Mouse (Mus musculus): ENCODE data around the gene Gm48551.

Gene Gm48551

GRCm38 (mm10) chr10:81418216-81419070, 34.2 kb downstream of the Gm48551 start:
- DNase-seq (ENCODE audit: low spot score) = no peak

GRCm38 (mm10) chr10:81419111-81419928, 35.1 kb downstream of the Gm48551 start:
- DNase-seq (ENCODE audit: low spot score) = no peak

GRCm38 (mm10) chr10:81420191-81420767, 36.0 kb downstream of the Gm48551 start:
- DNase-seq (ENCODE audit: low spot score) = no peak

GRCm38 (mm10) chr10:81421041-81421796, 37.0 kb downstream of the Gm48551 start:
- no peak for DNase-seq (ENCODE audit: low spot score)

DNA sequence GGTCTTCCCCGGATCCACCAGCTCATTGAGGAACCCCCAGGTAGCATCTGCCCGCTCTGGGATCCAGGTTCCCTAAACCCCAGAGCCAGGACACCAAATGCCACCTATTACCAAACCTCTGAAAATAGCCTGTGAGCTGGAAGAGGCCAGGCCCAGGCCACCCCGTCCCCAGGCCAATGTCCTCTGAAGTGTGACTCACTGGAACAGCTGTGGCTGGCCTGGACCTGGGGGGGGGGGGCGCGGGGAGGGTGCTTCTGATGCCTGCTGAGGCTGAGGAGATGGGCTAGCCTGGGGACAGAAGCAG, 37.5 kb downstream of the Gm48551 start:
- DNase-seq (ENCODE audit: low spot score) = no peak

DNA sequence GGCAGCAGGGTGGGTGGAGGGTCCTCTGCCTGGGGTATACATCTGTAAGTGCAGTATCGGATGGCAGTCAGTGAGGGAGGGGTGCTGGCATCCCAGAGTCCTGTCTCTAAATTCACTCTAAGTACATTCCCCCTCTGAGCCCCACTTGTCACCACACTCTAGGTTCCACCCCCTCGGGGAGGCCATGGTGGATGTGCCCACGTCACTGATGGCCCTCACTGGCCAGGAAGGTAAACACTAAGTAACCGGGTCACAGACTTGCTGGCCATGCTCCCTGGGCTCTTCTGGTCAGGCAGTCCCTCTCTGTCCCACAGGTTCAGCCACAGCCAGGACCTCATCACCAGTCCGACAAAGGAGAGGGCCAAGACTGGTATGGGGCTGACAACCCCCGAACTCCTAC, 37.9 kb downstream of the Gm48551 start:
- no peak for DNase-seq (ENCODE audit: low spot score)

DNA sequence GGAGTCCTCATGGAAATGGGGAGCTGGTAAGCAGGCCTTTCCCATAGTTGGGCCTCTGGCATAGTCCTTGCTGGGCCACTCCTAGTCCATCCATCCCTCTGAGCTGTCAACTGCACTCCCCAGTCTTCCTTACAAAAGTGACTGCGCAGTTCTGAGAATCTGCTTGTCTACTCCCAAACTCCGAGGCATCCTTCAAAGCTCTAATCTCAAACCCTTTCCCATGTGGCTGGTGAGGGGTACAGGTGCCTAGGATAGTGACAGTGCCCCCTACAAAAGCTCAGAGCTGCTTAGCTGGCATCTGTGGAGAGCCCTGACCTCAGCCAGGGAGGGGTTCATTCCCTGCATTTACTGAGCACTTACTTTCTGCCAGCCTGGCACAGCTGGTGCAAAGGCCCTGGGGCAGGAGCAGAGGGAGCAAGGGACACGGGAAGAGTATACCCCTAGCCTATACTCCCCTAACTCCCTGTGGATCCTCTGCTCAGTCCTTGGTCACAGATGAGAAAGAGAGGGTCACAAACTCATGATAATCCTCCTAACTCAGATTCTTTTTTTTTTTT, 38.5 kb downstream of the Gm48551 start:
- no peak for DNase-seq (ENCODE audit: low spot score)

GRCm38 (mm10) chr10:81423476-81424245, 39.4 kb downstream of the Gm48551 start:
- no peak for DNase-seq (ENCODE audit: low spot score)

GRCm38 (mm10) chr10:81424246-81425051, 40.2 kb downstream of the Gm48551 start:
- DNase-seq (ENCODE audit: low spot score) = peak; percentile 28

DNA sequence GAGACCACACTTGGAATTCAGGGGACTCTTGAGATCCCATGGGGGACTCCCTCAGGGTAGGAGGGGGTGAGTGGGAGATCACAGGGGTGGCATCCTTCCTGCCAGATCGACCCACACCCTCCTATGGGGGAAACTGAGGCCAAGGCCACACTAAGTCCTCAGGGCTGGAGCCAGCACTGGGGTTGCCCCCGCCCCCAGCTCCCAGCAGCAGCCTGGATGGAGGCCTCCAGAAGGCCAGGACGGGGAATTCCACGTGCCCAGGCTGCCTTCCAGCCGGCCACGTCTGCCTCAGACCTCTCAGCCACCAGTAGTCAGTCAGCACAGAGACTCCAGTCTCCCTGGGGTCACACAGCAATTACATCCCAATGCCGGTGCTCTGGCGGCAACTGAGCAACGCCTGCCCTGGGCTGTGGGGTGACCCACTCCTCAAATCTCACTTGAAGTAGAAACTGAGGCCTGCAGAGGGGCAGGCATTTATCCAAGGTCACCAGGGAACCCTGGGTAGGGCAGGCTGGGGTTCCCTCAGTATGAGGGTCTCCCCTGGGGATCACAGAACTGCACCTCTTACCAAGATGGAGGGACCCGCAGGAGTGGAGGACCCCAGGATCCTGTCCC, 41.1 kb downstream of the Gm48551 start:
- DNase-seq (ENCODE audit: low spot score) = no peak

GRCm38 (mm10) chr10:81426081-81426671, 41.9 kb downstream of the Gm48551 start:
- no peak for DNase-seq (ENCODE audit: low spot score)

DNA sequence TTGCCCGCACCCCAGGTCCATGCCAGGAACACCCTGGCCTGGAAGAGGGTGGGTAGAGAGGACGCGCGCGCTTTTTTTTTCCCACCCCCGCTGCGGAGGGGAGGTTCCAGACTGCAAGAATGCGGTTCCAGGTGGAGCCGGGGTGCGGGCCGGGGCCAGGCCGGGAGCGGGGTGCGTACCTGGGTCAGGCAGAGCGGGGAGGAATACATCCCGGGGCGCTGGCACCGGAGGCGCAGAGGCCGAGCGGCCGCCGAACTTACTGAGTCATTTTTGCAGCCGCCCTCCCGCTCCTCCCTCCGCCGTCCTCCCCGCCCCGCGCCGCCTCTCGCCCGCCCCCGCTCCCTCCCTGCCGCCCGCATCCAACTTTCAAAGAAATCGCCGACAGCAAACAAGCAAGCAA, 42.6 kb downstream of the Gm48551 start:
- no peak for DNase-seq (ENCODE audit: low spot score)

DNA sequence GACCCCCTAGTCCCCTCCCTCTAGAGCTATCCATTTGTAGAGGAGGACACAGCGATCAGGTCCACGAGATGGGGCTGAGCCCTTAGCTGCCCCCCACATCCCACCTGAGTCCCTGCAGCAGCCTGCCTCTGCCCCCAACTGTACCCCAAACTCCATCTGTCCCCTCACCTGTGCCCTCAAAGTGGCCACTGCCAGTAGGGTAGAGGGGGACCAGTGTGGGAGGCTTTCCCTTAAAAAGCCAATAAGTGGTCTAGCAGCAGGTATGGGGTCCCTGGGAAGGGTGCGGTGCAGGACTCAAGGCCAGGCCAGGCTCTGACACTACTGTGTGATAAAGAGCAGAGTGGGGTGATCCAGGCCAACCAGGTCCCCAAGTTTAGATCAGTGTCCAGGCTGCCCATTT, 43.1 kb downstream of the Gm48551 start:
- DNase-seq (ENCODE audit: low spot score) = no peak

- DNase-seq (ENCODE audit: low spot score) = no peak
These were observed 43.7 kb downstream of the Gm48551 start for GRCm38 (mm10) chr10:81427804-81428506.

DNA sequence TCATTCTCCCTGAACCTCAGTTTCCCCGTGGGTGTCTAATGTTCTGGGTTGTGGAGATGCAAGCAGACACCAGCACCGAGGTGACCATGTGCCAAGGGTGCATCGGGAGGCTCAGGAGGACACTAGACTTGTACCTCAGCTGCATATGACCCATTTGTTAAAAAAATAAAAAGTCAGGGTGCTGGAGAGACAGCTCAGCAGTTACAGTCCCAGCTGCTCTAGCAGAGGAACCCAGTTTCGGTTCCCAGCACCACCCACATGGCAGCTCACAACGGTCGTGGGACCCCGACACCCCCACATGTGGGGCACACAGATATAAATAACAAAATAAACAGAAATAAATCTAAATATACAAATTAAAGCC, 44.2 kb downstream of the Gm48551 start:
- DNase-seq (ENCODE audit: low spot score) = no peak

DNA sequence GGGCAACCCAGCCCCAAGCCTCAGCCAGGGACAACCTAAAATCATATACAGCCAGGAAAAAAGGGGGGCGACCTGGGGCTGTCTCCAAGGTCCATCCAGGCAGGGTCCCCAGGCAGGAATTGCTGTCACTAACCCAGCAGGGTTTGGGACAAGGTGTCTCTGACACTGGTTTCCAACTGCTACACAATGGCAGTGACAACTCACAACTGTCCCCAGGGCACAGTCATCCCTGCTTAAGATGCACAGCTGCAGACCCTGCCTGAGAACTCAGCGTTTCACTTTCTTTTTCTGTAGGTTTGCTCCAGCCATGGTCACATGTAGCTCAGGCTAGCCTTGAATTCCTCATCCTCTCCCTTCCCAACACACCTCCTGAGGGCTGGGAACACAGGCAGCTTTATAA, 44.8 kb downstream of the Gm48551 start:
- DNase-seq (ENCODE audit: low spot score) = no peak

- peak; percentile 93 for DNase-seq (ENCODE audit: low spot score)
These were observed 45.4 kb downstream of the Gm48551 start for GRCm38 (mm10) chr10:81429605-81430061.

GRCm38 (mm10) chr10:81430141-81430830, 46.0 kb downstream of the Gm48551 start:
- DNase-seq (ENCODE audit: low spot score) = peak; percentile 75

Data from embryo, embryonic 10.5 days (tissue).